Mouse (Mus musculus) thymus, adult 2 months (tissue): ENCODE results near the gene Fis1.

Experiments used
- CTCF ChIP-seq: fragments of 200-500 bp; IDR thresholded peaks from 2 replicates; pipeline ENCODE4 v1.5.1; 2012; ENCODE audit warnings: mild to moderate bottlenecking, control low read depth, low read length, moderate library complexity, borderline replicate concordance; ENCODE audit not compliant: control insufficient read depth, poor library complexity, insufficient read depth; ENCODE audit errors: extremely low read depth
- POLR2A ChIP-seq: fragments of 200-500 bp; IDR thresholded peaks from 2 replicates; pipeline ENCODE4 v1.6.1; 2012; ENCODE audit warnings: mild to moderate bottlenecking, low read length, control low read depth, moderate library complexity; ENCODE audit not compliant: control insufficient read depth, poor library complexity, insufficient read depth; ENCODE audit errors: extremely low read depth

- no peak for TF ChIP-seq CTCF
- TF ChIP-seq POLR2A, result no peak
Observed at GRCm38 (mm10) chr5:136961334-136961982, 8.4 kb downstream of the Fis1 start.
